In the genomic region with DNA sequence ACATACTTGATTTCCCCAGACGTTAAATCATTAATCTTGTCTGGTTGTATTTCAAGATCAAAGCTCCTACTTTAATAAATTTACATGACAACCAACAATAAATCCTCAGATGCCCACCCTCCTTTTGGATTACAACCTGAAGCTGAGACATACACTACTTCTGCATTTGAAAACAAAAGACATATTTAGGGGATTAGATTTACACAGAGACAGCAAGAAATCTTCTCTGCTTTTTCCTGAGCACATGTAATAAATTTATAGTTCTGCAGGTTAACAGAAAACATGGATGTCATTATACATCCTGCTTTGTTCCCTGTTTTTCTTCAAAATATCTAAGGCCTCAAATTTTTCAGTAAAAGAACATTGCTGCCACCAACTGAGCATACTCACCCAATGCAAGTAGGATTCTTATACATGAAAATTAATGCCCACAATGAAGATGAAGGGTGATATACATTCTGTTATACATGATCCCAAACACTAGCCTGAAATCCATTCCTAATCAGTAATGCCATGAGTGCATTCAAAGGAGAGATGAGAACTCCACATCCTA, we compare ENCODE assay signal across 17 mouse cellular contexts.
A peak's percentile ranks its signal among the peaks of the same experiment; 100 is the strongest.
DNase-seq lines count a peak whose midpoint lies in the region; ATAC-seq and TF ChIP-seq lines count a peak whose summit lies in the region.
"Had no signal": no experiment of that assay in that cellular context is flagged by ENCODE, and none has a peak within 500 bp of the region (broad histone marks: within the 10 kb centered on the region; RNA-seq: fewer than 3 reads in every experiment).

No protein-coding gene starts in this region.

- no peaks in the 10 kb centered on the region for H3K9me3 ChIP-seq in midbrain, postnatal 0 days (ENCODE audit: low read length)
- H3K9me3 ChIP-seq: embryonic facial prominence, embryonic 13.5 days; heart, embryonic 13.5 days; kidney, embryonic 15.5 days; liver, embryonic 15.5 days had no signal

- H3K4me1 ChIP-seq in midbrain, postnatal 0 days (ENCODE audit: insufficient read depth, low read length): no peaks in the 10 kb centered on the region
- H3K4me1 ChIP-seq: embryonic facial prominence, embryonic 13.5 days; heart, embryonic 13.5 days; kidney, embryonic 15.5 days; liver, embryonic 15.5 days had no signal

- peak; percentile 4 for DNase-seq in embryo, embryonic 11 days
- DNase-seq in embryo, embryonic 9.5 days (ENCODE audit: extremely low spot score): no peak
- DNase-seq in layer of hippocampus, adult 2 months (ENCODE audit: low spot score in 2 of 2): peak; percentile 14 to 20
- DNase-seq in layer of hippocampus, adult 11-12 months (ENCODE audit: low spot score): no peak
- DNase-seq in Muller cell, postnatal 12 days (ENCODE audit: inconsistent ontology term): peak; percentile 3
- DNase-seq in midbrain, postnatal 0 days (ENCODE audit: low spot score): peak; percentile 76
- no peak for DNase-seq in adipocyte (ENCODE audit: low spot score)
- DNase-seq in c-Kit-positive CD71-positive TER-119-positive erythroid progenitor cells, embryonic 14.5 days (ENCODE audit: low spot score): no peak
- DNase-seq: gastrocnemius, postnatal 36 days; layer of hippocampus, adult 9-11 months; lung, postnatal 4 days; right cerebral cortex, postnatal 25 days; thymus, adult 18-20 months had no signal

- H3K4me3 ChIP-seq in layer of hippocampus, adult 2 months: no peak overlapping the region
- H3K4me3 ChIP-seq in midbrain, postnatal 0 days (ENCODE audit: low read depth, low read length): no peak overlapping the region
- H3K4me3 ChIP-seq: embryonic facial prominence, embryonic 13.5 days; heart, embryonic 13.5 days; kidney, embryonic 15.5 days; liver, embryonic 15.5 days had no signal

- WGBS in midbrain, postnatal 0 days: 20% methylated on average over 1 of the region's 1 CpGs

- no peak overlapping the region for H3K9ac ChIP-seq in midbrain, postnatal 0 days (replicated peaks; ENCODE audit: low read length, poor library complexity, severe bottlenecking)
- H3K9ac ChIP-seq: embryonic facial prominence, embryonic 13.5 days; heart, embryonic 13.5 days; kidney, embryonic 15.5 days; liver, embryonic 15.5 days had no signal

- ATAC-seq in midbrain, postnatal 0 days (ENCODE audit: low FRiP score): no peak

- TF ChIP-seq CTCF in layer of hippocampus, adult 2 months (conservative IDR thresholded peaks at IDR 0.05): peak; percentile 74
- peak; percentile 83 for TF ChIP-seq CTCF in midbrain, postnatal 0 days (IDR thresholded peaks at IDR 0.05)

- H3K36me3 ChIP-seq in midbrain, postnatal 0 days (ENCODE audit: insufficient read depth, low read length): no peaks in the 10 kb centered on the region
- H3K36me3 ChIP-seq: embryonic facial prominence, embryonic 13.5 days; heart, embryonic 13.5 days; kidney, embryonic 15.5 days; liver, embryonic 15.5 days had no signal

- no peak overlapping the region for H3K27ac ChIP-seq in layer of hippocampus, adult 2 months
- H3K27ac ChIP-seq in midbrain, postnatal 0 days (ENCODE audit: low read depth, low read length): no peak overlapping the region
- H3K27ac ChIP-seq: embryonic facial prominence, embryonic 13.5 days; heart, embryonic 13.5 days; kidney, embryonic 15.5 days; liver, embryonic 15.5 days had no signal

- H3K27me3 ChIP-seq in midbrain, postnatal 0 days (ENCODE audit: insufficient read depth, low read length): no peaks in the 10 kb centered on the region
- H3K27me3 ChIP-seq: embryonic facial prominence, embryonic 13.5 days; heart, embryonic 13.5 days; kidney, embryonic 15.5 days; liver, embryonic 15.5 days had no signal

- H3K4me2 ChIP-seq in midbrain, postnatal 0 days (ENCODE audit: low read depth, low read length, poor library complexity, severe bottlenecking): no peak overlapping the region
- H3K4me2 ChIP-seq: embryonic facial prominence, embryonic 13.5 days; heart, embryonic 13.5 days; kidney, embryonic 15.5 days; liver, embryonic 15.5 days had no signal

Comparison
In these comparisons a context has a peak if more than half of its experiments do, and no peak if none do; other contexts are left out.
1. DNase-seq: peak in embryo, embryonic 11 days (single experiment), layer of hippocampus, adult 2 months (2 of 2), Muller cell, postnatal 12 days (single experiment) and midbrain, postnatal 0 days (single experiment); none in embryo, embryonic 9.5 days (single experiment), layer of hippocampus, adult 11-12 months (single experiment), adipocyte (single experiment) and c-Kit-positive CD71-positive TER-119-positive erythroid progenitor cells, embryonic 14.5 days (single experiment).